Mouse (Mus musculus) cortical plate, adult 2 months (tissue): ENCODE results near the gene Myt1.

Experiments used
- CTCF ChIP-seq: fragments of 200-500 bp; IDR thresholded peaks from 2 replicates; pipeline ENCODE4 v1.5.1; 2011; ENCODE audit warnings: mild to moderate bottlenecking, control low read depth, low read length; ENCODE audit not compliant: insufficient read depth; ENCODE audit errors: extremely low read depth
- POLR2A ChIP-seq: fragments of 200-500 bp; IDR thresholded peaks from 2 replicates; pipeline ENCODE4 v1.6.1; 2011; ENCODE audit warnings: mild to moderate bottlenecking, low read length, control low read depth; ENCODE audit not compliant: insufficient read depth; ENCODE audit errors: extremely low read depth

GRCm38 (mm10) chr2:181730051-181730450 lies 33.1 kb upstream of the Myt1 start:
- TF ChIP-seq CTCF (no peak), POLR2A (no peak)
